Mouse (Mus musculus): ENCODE results near the gene Sap18.
"Not testable (repeated sequence)": the region's sequence is repeated elsewhere in the genome, so short reads cannot be mapped to it uniquely, and the experiment has no call there.

The Sap18 gene

DNA sequence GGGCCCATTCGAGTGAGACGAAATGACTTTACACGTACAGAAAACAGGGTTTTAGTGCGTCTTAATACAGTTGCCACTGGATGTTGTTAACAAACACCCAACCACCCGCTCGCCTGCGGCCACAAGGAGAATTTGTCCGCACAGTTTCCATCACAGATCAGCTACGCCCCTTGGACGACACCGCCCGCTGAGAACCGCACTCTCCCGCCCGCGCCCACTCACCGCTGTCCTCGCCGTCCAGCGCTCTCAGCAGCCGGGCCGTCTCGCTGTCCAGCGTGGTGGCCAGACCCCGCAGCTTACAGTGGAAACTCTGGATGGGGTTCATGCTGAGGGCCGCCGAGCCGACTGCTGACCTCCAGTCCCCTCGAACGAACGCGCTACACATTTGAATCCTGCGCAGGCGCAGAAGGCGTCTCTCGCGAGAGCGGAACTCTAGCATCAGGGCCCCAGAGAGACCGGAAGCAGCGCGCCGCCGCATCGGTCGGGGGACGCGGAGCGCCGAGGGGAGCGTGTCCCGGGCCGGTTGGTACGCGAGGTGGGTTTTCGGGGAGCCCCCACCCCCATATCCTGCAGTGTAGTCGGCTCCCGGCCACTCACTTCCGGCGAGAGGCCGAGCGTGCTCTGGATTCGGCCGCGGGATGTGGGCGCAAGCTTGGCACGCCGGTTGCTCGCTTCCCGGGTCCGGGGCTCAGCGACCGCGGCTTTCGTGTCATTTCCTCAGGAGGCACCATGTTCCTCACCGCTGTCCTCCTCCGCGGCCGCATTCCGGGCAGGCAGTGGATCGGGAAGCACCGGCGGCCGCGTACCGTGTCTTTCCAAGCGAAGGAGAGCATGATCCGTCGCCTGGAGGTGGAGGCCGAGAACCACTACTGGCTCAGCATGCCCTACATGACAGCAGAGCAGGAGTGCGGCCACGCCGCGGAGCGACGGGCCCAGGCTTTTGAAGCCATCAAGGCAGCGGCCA is 28.1 kb downstream of the Sap18 start, which contains the start of the genes Ska3 and Mrpl57:
Gene Ska3 (minus strand): TSS at position 398 of the 964 bp plus-strand sequence.
Gene Mrpl57 (plus strand): TSS at position 447 of the 964 bp plus-strand sequence.
- peak; percentile 97 for DNase-seq (ENCODE audit: extremely low spot score, low spot score)

- no peak for DNase-seq (ENCODE audit: extremely low spot score, low spot score)
Measured at GRCm38 (mm10) chr14:57827284-57827683, 29.3 kb downstream of the Sap18 start.

- no peak for DNase-seq (ENCODE audit: extremely low spot score, low spot score)
Measured at GRCm38 (mm10) chr14:57833526-57833925, 35.5 kb downstream of the Sap18 start.

GRCm38 (mm10) chr14:57835157-57835556 is 37.2 kb downstream of the Sap18 start:
- no peak for DNase-seq (ENCODE audit: extremely low spot score, low spot score)

DNA sequence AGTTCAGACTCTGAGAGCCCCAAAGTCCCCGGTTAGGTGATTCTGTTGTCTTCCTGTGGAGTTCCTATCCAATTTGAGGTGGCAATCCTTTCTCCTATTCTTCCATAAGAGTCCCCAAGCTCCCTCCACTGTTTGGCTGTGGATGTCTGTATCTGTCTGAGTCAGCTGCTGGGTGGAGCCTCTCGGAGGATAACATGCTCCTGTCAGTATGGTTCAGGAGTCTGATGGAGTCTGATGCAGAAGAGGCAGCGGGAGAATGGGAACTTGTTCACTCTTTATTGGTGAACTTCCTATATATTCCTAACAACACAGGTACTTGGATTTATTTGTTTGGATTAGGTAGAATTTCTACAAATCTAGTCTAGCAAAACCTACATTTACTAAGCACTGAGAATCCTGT is 46.6 kb downstream of the Sap18 start:
- DNase-seq (ENCODE audit: extremely low spot score, low spot score) = no peak

- not testable (repeated sequence) for DNase-seq (ENCODE audit: extremely low spot score, low spot score)
Measured at GRCm38 (mm10) chr14:57848061-57848460, 50.1 kb downstream of the Sap18 start.

DNA sequence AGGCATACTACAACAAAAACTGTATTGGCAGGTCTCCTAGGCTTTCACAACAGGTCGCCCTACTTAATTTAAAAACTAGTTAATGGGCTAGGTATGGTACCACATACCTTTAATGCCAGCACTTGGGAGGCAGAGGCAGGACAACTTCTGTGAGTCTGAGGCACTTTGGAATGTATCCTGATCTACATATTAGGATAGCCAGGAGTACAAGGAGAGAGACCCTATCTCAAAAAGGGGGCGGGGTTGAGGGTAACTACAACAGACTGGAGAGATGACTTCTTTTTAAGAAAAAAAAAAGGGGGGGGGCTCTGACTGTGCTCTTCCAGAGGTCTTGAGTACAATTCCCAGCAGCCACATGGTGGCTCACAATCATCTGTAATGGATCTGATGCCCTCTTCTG is 50.7 kb downstream of the Sap18 start:
- no peak for DNase-seq (ENCODE audit: extremely low spot score, low spot score)

- no peak for DNase-seq (ENCODE audit: extremely low spot score, low spot score)
Measured at GRCm38 (mm10) chr14:57850330-57850729, 52.4 kb downstream of the Sap18 start.

DNA sequence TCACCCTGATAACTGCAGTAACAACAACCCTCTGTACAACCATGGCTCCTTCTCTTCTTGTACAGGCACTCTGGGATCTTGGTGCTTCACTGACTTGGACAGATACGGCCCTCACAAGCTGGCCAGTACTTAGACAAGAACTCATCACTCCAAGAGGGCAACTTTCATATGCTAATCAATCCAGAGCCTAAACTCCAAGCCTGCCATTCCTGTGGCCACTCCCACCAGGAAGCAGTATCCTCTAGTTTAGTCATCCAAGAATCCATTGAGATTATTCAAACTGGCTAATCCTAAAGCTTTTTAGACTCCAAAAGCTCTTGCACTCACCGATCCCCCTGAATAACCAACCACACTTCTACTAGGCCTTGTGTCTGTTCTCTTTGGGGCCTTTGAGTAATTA is 55.0 kb downstream of the Sap18 start:
- no peak for DNase-seq (ENCODE audit: extremely low spot score, low spot score)

DNA sequence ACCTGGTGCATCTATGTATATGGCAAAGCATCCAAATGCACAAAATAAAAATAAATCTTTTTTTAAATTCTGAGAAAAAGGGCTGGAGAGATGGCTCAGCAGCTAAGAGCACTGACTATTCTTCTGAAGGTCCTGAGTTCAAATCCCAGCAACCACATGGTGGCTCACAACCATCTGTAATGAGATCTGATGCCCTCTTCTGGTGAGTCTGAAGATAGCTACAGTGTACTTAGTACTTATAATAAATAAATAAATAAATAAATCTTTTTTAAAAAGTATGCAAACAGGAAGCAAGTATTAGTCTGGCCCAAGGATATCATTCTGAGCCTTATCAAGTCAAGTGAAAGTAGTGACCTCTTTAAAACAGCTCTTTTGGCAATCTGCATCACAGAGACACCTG is 58.1 kb downstream of the Sap18 start:
- not testable (repeated sequence) for DNase-seq (ENCODE audit: extremely low spot score, low spot score)

Data from neural tube, embryonic 10.5 days (tissue).